ENCODE assay signal across 19 mouse cellular contexts in genomic region chr5:103807637-103808312, GRCm38 (mm10).
DNase-seq lines count a peak whose midpoint lies in the region; ATAC-seq and TF ChIP-seq lines count a peak whose summit lies in the region.
"Had no signal": no experiment of that assay in that cellular context is flagged by ENCODE, and none has a peak within 500 bp of the region (broad histone marks: within the 10 kb centered on the region; RNA-seq: fewer than 3 reads in every experiment).

No protein-coding gene starts in this region.

- 39% methylated on average over 7 of the region's 7 CpGs for WGBS in heart, postnatal 0 days
- 47% methylated on average over 7 of the region's 7 CpGs for WGBS in heart, embryonic 10.5 days

- ATAC-seq in heart, postnatal 0 days (ENCODE audit: insufficient read depth, low read depth) = peak; percentile 62; the same call in 1 of the 2 replicates
- ATAC-seq: midbrain, embryonic 13.5 days had no signal

- H3K27ac ChIP-seq in heart, postnatal 0 days (ENCODE audit: low read depth) = 0 out of 2 replicates have a peak overlapping the region, but pooled peaks have one; percentile 38
- H3K27ac ChIP-seq in heart, embryonic 10.5 days = no peak overlapping the region
- H3K27ac ChIP-seq: embryonic facial prominence, embryonic 10.5 days; forebrain, embryonic 12.5 days; heart, embryonic 15.5 days; hindbrain, embryonic 12.5 days; liver, embryonic 14.5 days; midbrain, embryonic 13.5 days; neural tube, embryonic 12.5 days had no signal

- no peaks in the 10 kb centered on the region for H3K27me3 ChIP-seq in heart, postnatal 0 days (ENCODE audit: control insufficient read depth, insufficient read depth, low read length)
- no peaks in the 10 kb centered on the region for H3K27me3 ChIP-seq in heart, embryonic 10.5 days (ENCODE audit: insufficient read depth, poor library complexity, severe bottlenecking)
- H3K27me3 ChIP-seq: forebrain, embryonic 12.5 days; heart, embryonic 15.5 days; hindbrain, embryonic 12.5 days; neural tube, embryonic 12.5 days had no signal

- H3K36me3 ChIP-seq in heart, postnatal 0 days (replicated peaks; ENCODE audit: control insufficient read depth, insufficient read depth, low read length) = 0 out of 2 replicates have a peak, but pooled peaks cover 5% of the 10 kb centered on the region
- H3K36me3 ChIP-seq in heart, embryonic 10.5 days = no peaks in the 10 kb centered on the region
- H3K36me3 ChIP-seq: embryonic facial prominence, embryonic 10.5 days; forebrain, embryonic 12.5 days; heart, embryonic 15.5 days; hindbrain, embryonic 12.5 days; midbrain, embryonic 13.5 days; neural tube, embryonic 12.5 days had no signal

- H3K9ac ChIP-seq in heart, postnatal 0 days (replicated peaks; ENCODE audit: low read depth, low read length) = no peak overlapping the region
- H3K9ac ChIP-seq: forebrain, embryonic 12.5 days; heart, embryonic 15.5 days; hindbrain, embryonic 12.5 days; liver, embryonic 14.5 days; midbrain, embryonic 13.5 days; neural tube, embryonic 12.5 days had no signal

- TF ChIP-seq EP300 in heart, postnatal 0 days (IDR thresholded peaks at IDR 0.05; ENCODE audit: low read depth) = no peak

- H3K4me2 ChIP-seq in heart, postnatal 0 days (ENCODE audit: low read depth, low read length) = no peak overlapping the region
- H3K4me2 ChIP-seq: forebrain, embryonic 12.5 days; heart, embryonic 15.5 days; hindbrain, embryonic 12.5 days; midbrain, embryonic 13.5 days; neural tube, embryonic 12.5 days had no signal

- peak; percentile 33 for DNase-seq in heart, postnatal 0 days (ENCODE audit: low spot score)
- DNase-seq in heart, embryonic 10.5 days (ENCODE audit: low spot score) = no peak
- DNase-seq in Muller cell, postnatal 12 days (ENCODE audit: inconsistent ontology term) = peak; percentile 19
- peak; percentile 24 for DNase-seq in forelimb bud, embryonic 11.5 days (ENCODE audit: low read depth, low spot score)
- DNase-seq in skeletal muscle tissue, adult 2 months (ENCODE audit: low read depth, low spot score) = peak; percentile 63
- DNase-seq in spleen, adult 12 weeks (ENCODE audit: low spot score) = no peak
- DNase-seq in urinary bladder, postnatal 14 days (ENCODE audit: low spot score) = no peak
- DNase-seq: adrenal gland, adult 2 months; cerebellum, adult 9-10 months; gastrocnemius, postnatal 36 days; left cerebral cortex, postnatal 4 days; thymus, postnatal 14 days had no signal

- no peak overlapping the region for H3K4me3 ChIP-seq in heart, postnatal 0 days (ENCODE audit: low read depth, low read length)
- H3K4me3 ChIP-seq in heart, embryonic 10.5 days = no peak overlapping the region
- H3K4me3 ChIP-seq: embryonic facial prominence, embryonic 10.5 days; forebrain, embryonic 12.5 days; heart, embryonic 15.5 days; hindbrain, embryonic 12.5 days; midbrain, embryonic 13.5 days; neural tube, embryonic 12.5 days had no signal

- H3K9me3 ChIP-seq in heart, postnatal 0 days (replicated peaks; ENCODE audit: control insufficient read depth, low read length) = no peaks in the 10 kb centered on the region
- no peaks in the 10 kb centered on the region for H3K9me3 ChIP-seq in heart, embryonic 10.5 days
- H3K9me3 ChIP-seq: embryonic facial prominence, embryonic 10.5 days; forebrain, embryonic 12.5 days; heart, embryonic 15.5 days; hindbrain, embryonic 12.5 days; midbrain, embryonic 13.5 days; neural tube, embryonic 12.5 days had no signal

- TF ChIP-seq CTCF in heart, postnatal 0 days (IDR thresholded peaks at IDR 0.05; ENCODE audit: low read depth) = no peak

- peaks cover 30% of the 10 kb centered on the region for H3K4me1 ChIP-seq in heart, postnatal 0 days (ENCODE audit: control insufficient read depth, insufficient read depth)
- H3K4me1 ChIP-seq in heart, embryonic 10.5 days = peaks cover 26% of the 10 kb centered on the region; the same call in 1 of the 2 replicates

Comparison
In these comparisons a context has a peak if more than half of its experiments do, and no peak if none do; other contexts are left out.
1. DNase-seq: peak in heart, postnatal 0 days (single experiment), Muller cell, postnatal 12 days (single experiment), forelimb bud, embryonic 11.5 days (single experiment) and skeletal muscle tissue, adult 2 months (single experiment); none in heart, embryonic 10.5 days (single experiment), spleen, adult 12 weeks (single experiment) and urinary bladder, postnatal 14 days (single experiment).